Mouse (Mus musculus) left cerebral cortex, adult 9 months (tissue): Measurements from ENCODE around the gene Nabp2.

Experiments
- DNase-seq, 2 experiments: peaks; one replicate each; pipeline ENCODE4 v3.0.0; 2022; ENCODE audit warnings: low spot score in 2 of 2

Gene Nabp2

DNA sequence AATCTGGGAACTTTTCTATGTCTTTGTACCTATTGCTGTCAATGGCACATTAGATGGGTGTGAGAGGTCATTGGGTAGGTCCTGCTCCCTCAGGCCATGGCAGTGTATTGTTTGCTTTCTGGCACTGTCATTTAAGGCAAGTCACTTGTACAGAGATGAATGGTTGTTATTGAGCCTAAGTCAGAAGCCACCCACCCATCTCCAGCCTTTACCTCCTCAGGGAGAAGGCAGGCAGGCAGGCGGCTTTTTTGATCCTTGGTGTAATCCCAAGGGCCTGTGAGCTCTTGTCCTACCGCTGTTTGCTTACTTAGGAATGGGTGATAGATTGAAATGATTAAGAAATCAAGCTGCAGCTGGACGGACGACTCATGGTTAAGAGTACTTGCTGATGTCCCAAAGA, 18.2 kb upstream of the Nabp2 start:
- DNase-seq: no peak

DNA sequence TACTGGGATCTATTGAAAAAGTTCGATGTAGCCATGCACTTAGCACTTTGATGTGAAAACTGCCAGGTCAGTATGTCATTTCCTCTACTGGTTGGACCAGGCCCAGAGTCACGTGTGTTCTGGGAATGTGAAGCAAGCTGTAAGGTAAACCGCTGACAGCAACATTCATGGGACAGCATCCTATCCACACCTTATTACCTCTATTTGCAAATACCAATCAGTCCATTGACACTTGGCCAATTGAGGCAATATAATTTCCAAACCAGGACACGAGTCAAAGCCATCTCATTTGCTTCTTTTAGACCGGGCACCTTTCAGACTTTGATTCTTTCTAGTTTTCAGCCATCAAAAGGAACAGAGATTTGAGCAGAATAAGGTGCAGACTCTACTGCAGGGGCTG, 17.8 kb upstream of the Nabp2 start:
- DNase-seq: no peak

- DNase-seq: no peak
Observed at GRCm38 (mm10) chr10:128425260-128425659, 14.0 kb upstream of the Nabp2 start.

GRCm38 (mm10) chr10:128424604-128425003, 13.3 kb upstream of the Nabp2 start:
- DNase-seq: no peak

GRCm38 (mm10) chr10:128422426-128422825, 11.1 kb upstream of the Nabp2 start:
- no peak for DNase-seq

DNA sequence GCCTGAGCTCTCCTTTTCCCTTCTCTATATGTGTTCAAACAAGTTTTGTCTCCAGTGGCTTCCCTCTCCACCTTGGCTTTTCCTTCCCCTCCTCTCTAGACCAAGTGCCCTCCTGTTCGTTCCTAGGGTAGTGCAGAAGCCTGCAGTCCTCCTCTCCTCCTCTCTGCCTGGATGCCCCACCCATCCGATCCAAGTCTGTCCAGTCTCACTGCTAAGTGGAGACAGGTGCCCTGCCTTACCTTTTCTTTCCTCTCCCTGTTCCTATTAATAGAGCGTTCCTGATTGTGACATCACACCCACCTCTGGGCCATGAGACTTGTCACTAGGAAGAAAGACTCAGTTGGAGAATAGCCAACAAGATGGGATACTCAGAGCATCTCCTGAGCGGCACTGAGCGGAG, 3.6 kb upstream of the Nabp2 start:
- DNase-seq: no peak

DNA sequence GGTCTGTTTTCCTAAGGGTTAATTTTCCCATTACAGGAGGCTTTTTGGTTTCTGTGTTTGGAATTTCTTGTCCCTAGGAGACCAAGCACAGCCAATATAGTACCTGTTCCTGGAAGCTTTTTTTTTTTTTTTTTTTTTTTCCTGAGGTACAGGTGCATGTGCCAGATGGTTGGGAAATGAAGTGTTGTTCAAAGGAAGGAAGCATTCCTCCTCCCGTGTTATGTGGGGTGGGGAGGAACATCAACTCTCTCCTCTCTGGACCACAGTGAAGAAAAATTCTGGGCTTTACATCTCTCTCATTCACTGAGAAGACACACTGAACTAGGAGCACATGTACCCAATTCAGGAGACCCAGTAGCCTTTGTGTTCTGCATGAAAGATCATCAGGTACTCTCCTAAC, 1.8 kb upstream of the Nabp2 start:
- DNase-seq: no peak

DNA sequence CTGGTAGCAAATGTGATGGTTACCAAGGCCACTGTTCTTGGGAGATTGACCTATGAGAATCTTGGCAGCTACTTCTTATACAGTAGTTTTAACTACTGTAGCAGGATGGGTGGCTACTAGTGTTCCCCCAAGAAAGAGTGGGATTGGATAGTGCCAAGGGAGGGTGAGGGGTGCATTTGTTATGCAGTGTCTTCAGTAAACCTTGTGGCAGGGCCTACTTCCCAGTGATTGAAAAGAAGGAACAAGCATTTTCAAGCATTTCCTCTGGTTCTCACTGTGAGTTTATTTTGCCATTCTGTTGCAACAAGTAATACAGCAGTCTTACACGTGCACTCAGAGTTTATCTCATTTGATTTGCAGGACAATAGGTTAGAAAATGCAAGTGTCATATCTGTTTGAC, 1.3 kb upstream of the Nabp2 start:
- no peak for DNase-seq

GRCm38 (mm10) chr10:128412055-128412381, 726 bp upstream of the Nabp2 start:
- DNase-seq: no peak

DNA sequence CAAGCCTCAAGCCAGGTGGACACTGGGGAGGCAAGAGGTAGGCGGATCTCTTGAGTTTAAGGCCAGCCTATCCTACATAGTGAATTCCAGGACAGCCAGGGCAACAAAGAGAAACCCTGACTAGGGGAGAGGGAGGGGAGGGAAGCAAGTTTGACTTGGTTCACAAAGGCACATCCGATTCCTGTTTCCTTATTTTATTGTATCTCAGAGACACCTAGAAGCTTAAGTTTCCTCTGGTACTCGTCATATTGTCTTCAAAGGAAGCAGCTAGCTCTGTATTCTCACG, 789 bp downstream of the Nabp2 start:
- DNase-seq: no peak

GRCm38 (mm10) chr10:128409692-128410559, 1.4 kb downstream of the Nabp2 start:
- DNase-seq: peak; percentile 94 to 99

DNA sequence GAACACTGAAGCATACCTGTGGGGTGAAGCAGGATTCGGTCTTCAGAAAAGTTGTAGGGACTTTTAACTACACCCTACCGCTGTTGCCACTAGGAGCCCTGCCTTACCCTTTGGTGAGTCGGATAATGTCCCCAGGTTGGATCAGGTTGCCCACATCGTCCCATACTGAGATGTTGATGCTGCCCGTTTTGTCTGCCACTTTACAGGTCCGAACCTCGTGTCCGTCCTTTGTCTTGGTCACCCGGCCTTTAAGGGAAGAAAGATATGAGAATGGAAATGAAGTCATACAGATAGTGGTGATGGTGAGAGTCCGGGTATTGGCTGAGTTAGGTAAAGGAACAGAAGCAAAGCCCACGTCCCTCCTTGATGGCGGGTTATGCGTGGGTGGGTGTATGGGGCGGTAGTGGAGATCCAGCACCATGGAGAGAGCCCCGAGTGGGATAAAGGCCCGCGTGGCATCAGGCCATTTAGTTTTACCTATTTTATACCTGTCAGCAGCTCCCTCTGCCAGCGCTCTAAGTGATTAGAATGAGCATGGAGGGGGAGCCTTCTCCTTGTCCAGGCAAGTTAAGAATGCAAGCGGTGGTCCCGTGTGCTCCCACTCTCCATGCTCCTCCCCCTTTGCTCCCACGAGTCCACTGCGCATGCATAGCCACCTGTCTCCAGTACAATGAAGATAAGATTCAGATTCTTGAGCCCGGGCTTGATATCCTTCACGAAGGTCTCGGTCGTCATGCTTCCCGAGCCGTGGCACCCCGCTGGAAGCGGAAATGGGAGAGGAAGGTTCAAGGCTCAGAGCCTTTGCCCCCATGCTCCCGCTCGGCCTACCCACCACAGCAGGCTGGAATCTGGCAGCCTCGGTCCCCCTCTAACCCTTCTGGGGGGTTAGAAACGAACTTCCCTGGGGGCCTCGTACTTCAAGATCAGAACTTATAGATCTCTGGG, 2.4 kb downstream of the Nabp2 start:
- DNase-seq: peak in 1 of 2 experiments; percentile 60

DNA sequence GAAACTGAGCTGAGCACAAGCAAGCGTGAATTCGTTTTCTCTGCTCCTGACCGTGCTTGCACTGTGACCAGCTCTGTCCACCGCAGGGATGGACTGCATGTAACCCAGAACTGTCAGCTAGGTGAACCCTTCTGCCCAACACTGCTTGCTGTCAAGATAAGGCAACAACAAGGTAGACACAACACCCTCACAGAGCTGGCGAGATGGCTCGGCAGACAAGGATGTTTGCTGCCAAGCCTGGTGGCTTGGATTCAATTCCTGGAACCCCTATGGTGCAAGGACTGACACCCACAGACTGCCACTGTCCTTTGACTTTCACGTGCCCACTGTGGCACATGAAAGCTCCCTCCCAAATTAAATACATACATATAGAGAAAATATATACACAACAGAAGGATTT, 7.4 kb downstream of the Nabp2 start:
- DNase-seq: no peak

GRCm38 (mm10) chr10:128401638-128402037, 9.7 kb downstream of the Nabp2 start:
- DNase-seq: no peak

DNA sequence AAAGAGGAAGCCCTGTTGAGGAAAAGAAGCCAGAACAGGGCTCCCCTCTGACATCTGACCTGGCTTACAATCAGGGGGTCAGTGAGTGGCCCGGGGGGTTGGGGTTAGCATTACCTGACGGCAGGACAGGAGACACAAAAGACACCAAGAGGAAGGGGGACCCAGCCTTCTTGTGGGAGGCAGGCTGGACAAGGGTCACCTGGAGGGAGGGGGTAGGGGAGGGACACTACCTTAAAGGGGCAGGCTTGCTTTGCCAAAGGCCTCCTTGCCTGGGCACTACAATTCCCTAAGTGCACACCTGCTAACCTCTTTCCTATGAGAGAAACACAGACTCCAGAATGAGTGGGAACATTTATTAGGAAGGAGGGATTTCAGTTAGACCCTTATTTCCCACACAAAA, 10.2 kb downstream of the Nabp2 start, which contains the start of gene Slc39a5:
Gene Slc39a5, minus strand, starts transcription at position 174 of the 400 bp plus-strand sequence.
- no peak for DNase-seq

GRCm38 (mm10) chr10:128400338-128400737, 11.0 kb downstream of the Nabp2 start:
- DNase-seq: no peak

DNA sequence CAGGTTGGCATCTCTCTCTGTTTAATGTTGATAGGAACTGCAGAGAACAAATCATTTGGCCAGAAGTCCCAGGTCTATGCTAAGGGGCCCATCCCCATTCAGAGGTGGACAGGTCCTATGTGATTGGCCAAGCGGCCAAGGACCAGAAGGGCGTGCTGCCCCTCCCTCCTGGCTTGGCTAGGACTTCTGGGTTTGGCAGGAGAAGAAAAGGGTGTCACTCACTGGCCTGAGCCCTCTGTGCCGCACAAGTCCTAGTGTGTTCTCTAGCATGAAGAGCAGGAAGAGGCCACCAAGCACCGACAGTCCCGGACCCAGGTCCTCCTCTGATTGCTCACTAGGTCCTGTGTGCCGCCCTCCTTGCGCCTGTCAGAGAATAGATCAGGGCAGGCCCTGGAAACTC, 13.8 kb downstream of the Nabp2 start:
- no peak for DNase-seq

DNA sequence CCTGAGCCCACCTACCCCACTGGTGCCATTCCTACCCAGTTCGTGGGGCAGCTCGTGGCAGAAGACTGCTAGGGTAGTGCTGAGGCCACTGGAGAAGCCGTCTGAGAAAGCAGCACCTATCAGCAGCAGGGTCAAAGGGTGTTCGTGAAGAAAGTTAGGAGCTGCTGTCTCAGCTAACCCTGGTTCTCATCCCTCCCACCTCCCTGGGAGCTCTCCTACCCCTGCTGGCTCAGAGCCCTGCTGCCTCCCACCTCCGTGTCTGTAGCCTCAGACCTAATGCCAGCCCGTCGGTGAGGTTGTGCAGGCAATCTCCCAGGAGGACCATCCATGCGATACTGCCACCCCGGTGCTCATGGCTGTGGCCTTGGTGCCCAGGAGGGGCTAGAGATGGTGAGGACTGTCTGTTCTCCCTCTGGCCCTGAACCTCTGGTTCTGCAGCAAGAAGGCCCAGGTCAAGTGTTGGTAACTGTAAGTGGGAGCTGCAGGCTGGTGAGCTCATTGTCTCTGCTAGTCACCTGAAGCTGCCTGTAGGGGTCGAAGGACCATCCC, 14.5 kb downstream of the Nabp2 start:
- DNase-seq: no peak

DNA sequence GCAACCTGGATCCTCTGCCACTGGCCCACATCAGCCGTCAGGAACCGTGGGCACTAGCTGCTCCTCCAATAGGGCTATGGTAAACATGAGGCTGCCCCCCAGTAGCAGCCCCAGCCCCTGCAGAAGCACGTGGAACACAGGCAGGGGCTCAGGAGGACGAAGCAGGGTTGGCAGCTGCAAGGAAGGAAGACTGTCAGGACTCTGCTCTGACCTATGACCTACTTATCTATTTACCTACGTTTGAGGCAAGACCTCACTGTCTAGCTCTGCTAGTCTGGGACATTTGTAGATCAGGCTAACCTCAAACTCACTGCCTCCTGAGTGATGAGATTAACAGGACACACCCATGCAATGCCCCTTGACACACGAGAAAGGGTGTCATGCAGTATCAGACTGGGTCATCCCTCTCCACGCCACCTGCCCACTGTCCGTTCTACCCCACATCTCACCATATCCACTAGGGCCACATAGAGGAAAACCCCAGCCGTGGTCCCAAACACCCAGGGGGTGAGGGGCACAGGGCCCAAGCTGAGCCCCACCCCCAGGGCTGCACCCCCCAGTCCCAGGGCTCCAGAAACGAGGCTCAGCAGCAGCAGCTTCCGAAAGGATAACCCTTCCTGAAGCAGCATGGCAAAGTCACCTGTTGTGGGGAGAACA, 15.1 kb downstream of the Nabp2 start:
- DNase-seq: no peak

- DNase-seq: no peak
Observed at GRCm38 (mm10) chr10:128391850-128392249, 19.4 kb downstream of the Nabp2 start.

DNA sequence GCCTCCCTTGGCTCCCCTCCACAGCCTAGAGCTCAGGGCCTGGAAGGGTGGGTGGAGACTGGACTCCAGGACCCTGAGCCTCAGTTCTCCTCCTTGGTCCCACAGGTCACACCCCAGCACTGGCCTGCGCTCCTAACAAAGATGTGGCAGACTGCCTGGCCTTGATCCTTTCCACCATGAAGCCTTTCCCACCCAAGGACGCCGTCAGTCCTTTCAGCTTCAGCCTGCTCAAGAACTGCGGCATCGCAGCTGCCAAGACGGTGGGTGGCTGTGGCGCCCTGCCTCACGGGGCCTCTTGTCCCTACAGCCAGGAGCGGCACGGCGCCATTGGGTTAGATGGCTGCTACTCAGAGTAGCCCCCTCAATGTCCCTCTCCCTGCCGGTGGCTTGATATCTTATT, 20.9 kb downstream of the Nabp2 start:
- DNase-seq: no peak

DNA sequence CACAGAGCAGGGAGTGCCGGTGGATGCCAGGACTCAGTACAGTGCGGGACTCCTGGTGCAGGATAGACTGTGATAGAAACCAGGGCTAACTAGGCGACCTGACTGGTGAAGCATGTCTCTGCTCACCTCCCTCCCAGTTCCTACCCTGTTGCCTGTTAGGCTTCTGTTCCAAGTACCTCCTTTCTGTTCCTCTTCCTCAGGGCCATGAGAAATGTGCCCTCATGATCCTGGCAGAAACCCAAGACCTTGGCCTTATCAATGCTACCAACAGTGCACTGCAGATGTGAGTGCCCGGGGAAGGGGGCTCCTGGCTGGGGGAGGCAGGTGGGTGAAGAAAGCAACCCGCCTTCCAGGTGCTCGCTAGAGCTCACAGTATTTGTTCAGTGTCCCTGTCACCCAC, 21.7 kb downstream of the Nabp2 start:
- DNase-seq: no peak
